11 mouse cellular contexts compared by ENCODE assay signal in genomic region chr2:150771169-150771568, GRCm38 (mm10). TPM values are rescaled to one million over a fixed set of nuclear protein-coding genes. Genes with fewer than 3 reads are reported as not detected.
DNase-seq lines count a peak whose midpoint lies in the region; ATAC-seq and TF ChIP-seq lines count a peak whose summit lies in the region.
"Had no signal": no experiment of that assay in that cellular context is flagged by ENCODE, and none has a peak within 500 bp of the region (broad histone marks: within the 10 kb centered on the region; RNA-seq: fewer than 3 reads in every experiment).

No protein-coding gene starts in this region.

- ATAC-seq in frontal cortex, adult (ENCODE audit: low TSS enrichment), result peak; percentile 50
- ATAC-seq in intestine, embryonic 16.5 days, result no peak; the same call in 1 of the 2 replicates
- ATAC-seq: inflammation-experienced regulatory T-cells, adult 6 months had no signal

- no peaks in the 10 kb centered on the region for H3K36me3 ChIP-seq in kidney, adult 2 months (ENCODE audit: control insufficient read depth, insufficient read depth, low read length)
- no peaks in the 10 kb centered on the region for H3K36me3 ChIP-seq in intestine, embryonic 16.5 days (ENCODE audit: control insufficient read depth, insufficient read depth, low read length)

- H3K27ac ChIP-seq in kidney, adult 2 months (ENCODE audit: insufficient read depth, low read depth, low read length), result peak overlapping the region; percentile 67
- H3K27ac ChIP-seq in intestine, embryonic 16.5 days (ENCODE audit: low read length), result peak overlapping the region; percentile 51

- no peak for TF ChIP-seq POLR2A in kidney, adult 2 months (IDR thresholded peaks at IDR 0.05; ENCODE audit: low read depth, low read length)

- DNase-seq in frontal cortex, postnatal 36 days (ENCODE audit: low spot score in 2 of 2), result no peak
- DNase-seq in kidney, adult 2 months, result no peak
- DNase-seq in kidney, postnatal 4 days, result no peak
- peak; percentile 22 for DNase-seq in brain, adult 2 months (ENCODE audit: low read depth, low spot score)
- no peak for DNase-seq in gastrocnemius, postnatal 10 days
- no peak for DNase-seq in yolk sac, embryonic 10.5 days (ENCODE audit: low spot score)
- DNase-seq: B cell, adult 2 months; thymus, postnatal 36 days had no signal

- no peaks in the 10 kb centered on the region for H3K9me3 ChIP-seq in intestine, embryonic 16.5 days (ENCODE audit: control insufficient read depth, low read length)

- no peaks in the 10 kb centered on the region for H3K27me3 ChIP-seq in kidney, adult 2 months (replicated peaks; ENCODE audit: control insufficient read depth, insufficient read depth, low read length)
- no peaks in the 10 kb centered on the region for H3K27me3 ChIP-seq in intestine, embryonic 16.5 days (replicated peaks; ENCODE audit: control insufficient read depth, insufficient read depth, low read length)

- 0 out of 2 replicates have a peak overlapping the region, but pooled peaks have one; percentile 33 for H3K9ac ChIP-seq in intestine, embryonic 16.5 days (ENCODE audit: low read depth, low read length)

- H3K4me1 ChIP-seq in kidney, adult 2 months (ENCODE audit: control insufficient read depth, insufficient read depth, low read length), result peaks cover 13% of the 10 kb centered on the region
- H3K4me1 ChIP-seq in intestine, embryonic 16.5 days (ENCODE audit: control insufficient read depth, insufficient read depth, low read length), result peaks cover 9% of the 10 kb centered on the region

- no peak overlapping the region for H3K4me3 ChIP-seq in kidney, adult 2 months (ENCODE audit: insufficient read depth, low read depth, low read length)
- no peak overlapping the region for H3K4me3 ChIP-seq in intestine, embryonic 16.5 days (ENCODE audit: low read length)

- 62% methylated on average over 6 of the region's 6 CpGs for WGBS in kidney, adult 2 months
- WGBS in intestine, embryonic 16.5 days, result 69% methylated on average over 6 of the region's 6 CpGs

- no peak for TF ChIP-seq CTCF in kidney, adult 2 months (conservative IDR thresholded peaks at IDR 0.05; ENCODE audit: insufficient read depth, insufficient read length, low read depth, low read length)

- no peak overlapping the region for H3K4me2 ChIP-seq in intestine, embryonic 16.5 days (ENCODE audit: low read depth, low read length)

RNA-seq across cellular contexts. Expression of gene Pygb, which starts 15.4 kb away (rescaled TPM):
- polyA plus RNA-seq in kidney, adult 2 months (2012; rRNA removed), result 24.7 and 27.0 TPM in 2 replicates
- polyA plus RNA-seq in intestine, embryonic 16.5 days (2015; fragmentation: Nextera tagmentation; extraction: Ambion mirVana), result 78.8 and 81.4 TPM in 2 replicates
- total RNA-seq in gastrocnemius, postnatal 10 days (2021), result 10 to 100 TPM; 15.2 to 20.1 TPM

RNA-seq across cellular contexts. Expression of gene Entpd6, which starts 22.3 kb away (rescaled TPM):
- polyA plus RNA-seq in kidney, adult 2 months (2012; rRNA removed), result 21.7 and 22.0 TPM in 2 replicates
- 25.4 and 28.1 TPM in 2 replicates for polyA plus RNA-seq in intestine, embryonic 16.5 days (2015; fragmentation: Nextera tagmentation; extraction: Ambion mirVana)
- total RNA-seq in gastrocnemius, postnatal 10 days (2021), result 1 to 10 TPM; 6.7 to 7.3 TPM
